Mouse (Mus musculus): ENCODE data around the gene BC117090.

GRCm38 (mm10) chr16:36307631-36308030, 26.5 kb downstream of the BC117090 start:
- TF ChIP-seq CTCF (IDR thresholded peaks at IDR 0.05; ENCODE audit: extremely low read depth, insufficient read depth, insufficient read length, insufficient replicate concordance), result no peak
- no peak for TF ChIP-seq POLR2A (IDR thresholded peaks at IDR 0.05; ENCODE audit: low read depth, low read length)

All from spleen, adult 2 months (tissue).